23 mouse cellular contexts compared by ENCODE assay signal in the genomic region with DNA sequence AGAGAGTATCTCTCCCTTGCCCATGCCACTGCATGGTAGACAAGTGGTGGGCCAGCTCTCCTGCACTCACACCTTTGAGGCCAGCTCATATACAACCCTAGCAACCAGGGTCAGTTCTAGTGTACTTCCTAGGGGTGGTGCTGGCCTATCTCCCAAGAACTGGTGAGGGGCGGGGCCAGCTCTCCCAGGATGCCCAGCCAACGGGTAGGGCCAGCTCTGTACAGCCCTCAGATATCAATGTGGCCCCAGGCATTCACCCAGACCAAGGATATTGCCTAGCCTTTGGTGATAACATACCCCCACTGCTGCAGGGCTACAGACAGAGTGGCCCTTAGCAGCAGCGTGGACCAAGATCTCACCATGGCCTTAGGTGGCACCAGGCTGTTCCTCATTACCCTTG. TPM values are rescaled to one million over a fixed set of nuclear protein-coding genes. Genes with fewer than 3 reads are reported as not detected.
DNase-seq lines count a peak whose midpoint lies in the region; ATAC-seq lines count a peak whose summit lies in the region.
"Had no signal": no experiment of that assay in that cellular context is flagged by ENCODE, and none has a peak within 500 bp of the region (broad histone marks: within the 10 kb centered on the region; RNA-seq: fewer than 3 reads in every experiment).

No protein-coding gene starts in this region.

- H3K4me2 ChIP-seq in lung, embryonic 15.5 days = no peak overlapping the region
- no peak overlapping the region for H3K4me2 ChIP-seq in liver, embryonic 12.5 days
- no peak overlapping the region for H3K4me2 ChIP-seq in forebrain, embryonic 13.5 days
- H3K4me2 ChIP-seq: heart, embryonic 12.5 days; neural tube, embryonic 12.5 days had no signal

- no peak overlapping the region for H3K27ac ChIP-seq in lung, embryonic 15.5 days
- H3K27ac ChIP-seq in liver, embryonic 12.5 days = no peak overlapping the region
- no peak overlapping the region for H3K27ac ChIP-seq in forebrain, embryonic 13.5 days
- H3K27ac ChIP-seq: hindbrain, embryonic 10.5 days; macrophage; neural tube, embryonic 12.5 days had no signal

- H3K27me3 ChIP-seq in lung, embryonic 15.5 days = no peaks in the 10 kb centered on the region
- H3K27me3 ChIP-seq in liver, embryonic 12.5 days (replicated peaks) = no peaks in the 10 kb centered on the region; the same call in 1 of the 2 replicates
- H3K27me3 ChIP-seq in forebrain, embryonic 13.5 days = no peaks in the 10 kb centered on the region
- H3K27me3 ChIP-seq: heart, embryonic 12.5 days; neural tube, embryonic 12.5 days had no signal

- no peaks in the 10 kb centered on the region for H3K36me3 ChIP-seq in lung, embryonic 15.5 days
- H3K36me3 ChIP-seq in liver, embryonic 12.5 days = no peaks in the 10 kb centered on the region
- no peaks in the 10 kb centered on the region for H3K36me3 ChIP-seq in forebrain, embryonic 13.5 days (ENCODE audit: poor library complexity, severe bottlenecking)
- H3K36me3 ChIP-seq: G1E; heart, embryonic 12.5 days; hindbrain, embryonic 10.5 days; neural tube, embryonic 12.5 days had no signal

- ATAC-seq in lung, embryonic 15.5 days (ENCODE audit: borderline replicate concordance, extremely low read depth, low FRiP score, low TSS enrichment) = peak; percentile 35; the same call in 1 of the 2 replicates
- ATAC-seq in liver, embryonic 12.5 days = peak; percentile 91
- ATAC-seq in megakaryocyte-erythroid progenitor cell, adult 5-6 weeks (replicated peaks; ENCODE audit: low FRiP score, low TSS enrichment, poor library complexity, severe bottlenecking) = peak; percentile 89
- ATAC-seq in forebrain, embryonic 13.5 days = no peak
- ATAC-seq: forebrain, embryonic 14.5 days; hindbrain, embryonic 16.5 days; intestine, embryonic 16.5 days; Patski had no signal

- no peak overlapping the region for H3K4me3 ChIP-seq in lung, embryonic 15.5 days
- no peak overlapping the region for H3K4me3 ChIP-seq in liver, embryonic 12.5 days
- no peak overlapping the region for H3K4me3 ChIP-seq in forebrain, embryonic 13.5 days
- H3K4me3 ChIP-seq: heart, embryonic 12.5 days; hindbrain, embryonic 10.5 days; neural tube, embryonic 12.5 days had no signal

- DNase-seq in lung, postnatal 25 days (ENCODE audit: low spot score) = no peak
- peak; percentile 23 for DNase-seq in c-Kit-positive CD71-positive TER-119-positive erythroid progenitor cells, embryonic 14.5 days (ENCODE audit: low spot score)
- DNase-seq in ovary, postnatal 36 days (ENCODE audit: low spot score) = no peak
- DNase-seq: adrenal gland, postnatal 36 days; cerebellum, adult 11-12 months; cerebellum, postnatal 10 days; gastrocnemius, postnatal 10 days; heart, postnatal 10 days; kidney, postnatal 25 days; midbrain, embryonic 14.5 days had no signal

- no peak overlapping the region for H3K9ac ChIP-seq in lung, embryonic 15.5 days
- no peak overlapping the region for H3K9ac ChIP-seq in liver, embryonic 12.5 days
- no peak overlapping the region for H3K9ac ChIP-seq in forebrain, embryonic 13.5 days
- H3K9ac ChIP-seq: heart, embryonic 12.5 days; neural tube, embryonic 12.5 days had no signal

- H3K4me1 ChIP-seq in lung, embryonic 15.5 days = no peaks in the 10 kb centered on the region
- peaks cover 8% of the 10 kb centered on the region for H3K4me1 ChIP-seq in liver, embryonic 12.5 days
- H3K4me1 ChIP-seq in forebrain, embryonic 13.5 days = no peaks in the 10 kb centered on the region
- H3K4me1 ChIP-seq: heart, embryonic 12.5 days; hindbrain, embryonic 10.5 days; neural tube, embryonic 12.5 days had no signal

- 82% methylated on average over 3 of the region's 3 CpGs for WGBS in lung, embryonic 15.5 days
- WGBS in liver, embryonic 12.5 days (ENCODE audit: insufficient replicate concordance) = 50% methylated on average over 3 of the region's 3 CpGs
- WGBS in forebrain, embryonic 13.5 days = 82% methylated on average over 3 of the region's 3 CpGs

- no peaks in the 10 kb centered on the region for H3K9me3 ChIP-seq in lung, embryonic 15.5 days
- no peaks in the 10 kb centered on the region for H3K9me3 ChIP-seq in liver, embryonic 12.5 days (replicated peaks)
- H3K9me3 ChIP-seq in forebrain, embryonic 13.5 days (replicated peaks) = no peaks in the 10 kb centered on the region
- H3K9me3 ChIP-seq: G1E; heart, embryonic 12.5 days; hindbrain, embryonic 10.5 days; neural tube, embryonic 12.5 days had no signal

RNA-seq across cellular contexts. Expression of gene Exoc4, which starts 55.1 kb away (rescaled TPM):
- polyA plus RNA-seq in lung, embryonic 15.5 days (2015; fragmentation: Nextera tagmentation; extraction: Ambion mirVana) = 38.6 and 40.8 TPM in 2 replicates
- polyA plus RNA-seq in liver, embryonic 12.5 days (2016; fragmentation: Nextera tagmentation; extraction: Ambion mirVana) = 17.0 and 17.6 TPM in 2 replicates
- total RNA-seq in megakaryocyte-erythroid progenitor cell, adult 5-6 weeks (2014; fragmentation: Nextera tagmentation) = 49.6 and 58.1 TPM in 2 replicates
- 57.8 and 66.7 TPM in 2 replicates for total RNA-seq in megakaryocyte-erythroid progenitor cell, adult 5-6 weeks (2017)
- 56.6 and 57.7 TPM in 2 replicates for polyA plus RNA-seq in forebrain, embryonic 13.5 days (2015; fragmentation: Nextera tagmentation; extraction: Ambion mirVana)
